Mouse (Mus musculus) cortical plate, adult 2 months (tissue): ENCODE measurements around the gene Gm13889.

ENCODE experiments used
- CTCF ChIP-seq: fragments of 200-500 bp; IDR thresholded peaks from 2 replicates; pipeline ENCODE4 v1.5.1; 2011; ENCODE audit warnings: mild to moderate bottlenecking, control low read depth, low read length; ENCODE audit not compliant: insufficient read depth; ENCODE audit errors: extremely low read depth
- POLR2A ChIP-seq: fragments of 200-500 bp; IDR thresholded peaks from 2 replicates; pipeline ENCODE4 v1.6.1; 2011; ENCODE audit warnings: mild to moderate bottlenecking, low read length, control low read depth; ENCODE audit not compliant: insufficient read depth; ENCODE audit errors: extremely low read depth

- no peak for TF ChIP-seq POLR2A
- no peak for TF ChIP-seq CTCF
Measured at GRCm38 (mm10) chr2:93975526-93976435, 18.8 kb upstream of the Gm13889 start.
